Mouse (Mus musculus) erythroblast, adult 5-6 weeks (primary cell): Measurements from ENCODE around the gene Ptprn2. TPM values are rescaled to one million over a fixed set of nuclear protein-coding genes. Genes with fewer than 3 reads are reported as not detected.

Experiments
- ATAC-seq: replicated peaks from 2 replicates; pipeline ENCODE4 v1.8.0; 2016; ENCODE audit warnings: moderate number of reproducible peaks, mild to moderate bottlenecking, moderate TSS enrichment, inconsistent platforms; ENCODE audit not compliant: poor library complexity, low FRiP score, severe bottlenecking
- total RNA-seq, 2 experiments: library from RNA; stranded (forward) in 1 of 2; stranded (reverse) in 1 of 2; fragments of 150-400 nt in 1 of 2; fragments of 200-764, 138-1000 nt in 1 of 2; gene quantifications; 2 replicates each; pipeline versions ENCODE4 v1.2.3 to v1.2.4; 2015 to 2017; ENCODE audit warnings: low replicate concordance in 2 of 2

Gene Ptprn2
- total RNA-seq, 2 experiments from 2014 or later = not detected

DNA sequence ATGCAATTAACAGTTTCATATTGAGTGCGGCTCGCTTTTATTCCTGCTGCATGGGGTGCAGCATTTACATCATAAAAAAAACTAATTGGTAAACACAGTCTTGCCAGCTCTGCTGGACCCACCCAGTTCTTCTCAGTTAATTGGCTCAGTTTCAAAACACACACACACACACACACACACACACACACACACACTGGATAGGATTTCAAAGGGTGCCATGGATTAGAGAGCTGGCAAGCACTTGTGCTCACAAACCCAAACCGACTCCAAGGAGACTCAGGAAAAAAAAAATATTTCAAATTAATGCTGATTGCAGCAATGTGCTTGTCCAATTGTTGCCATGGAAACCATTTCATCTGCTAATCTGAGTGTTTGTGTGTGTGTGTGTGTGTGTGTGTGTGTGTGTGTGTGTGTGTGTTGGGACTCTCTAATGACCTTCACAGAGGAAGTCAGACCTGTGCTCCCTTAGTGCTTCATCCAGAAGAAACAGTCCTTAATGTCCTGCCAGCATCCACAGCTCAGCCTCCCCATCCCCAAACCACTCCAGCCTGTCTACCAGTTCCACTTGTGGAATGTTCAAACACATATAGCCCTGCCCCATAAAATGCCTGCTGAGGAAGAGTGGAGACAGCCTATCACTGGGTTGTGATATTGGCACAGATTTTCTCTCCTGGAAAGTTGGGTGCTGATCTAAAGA lies 452.8 kb downstream of the Ptprn2 start:
- ATAC-seq = no peak

DNA sequence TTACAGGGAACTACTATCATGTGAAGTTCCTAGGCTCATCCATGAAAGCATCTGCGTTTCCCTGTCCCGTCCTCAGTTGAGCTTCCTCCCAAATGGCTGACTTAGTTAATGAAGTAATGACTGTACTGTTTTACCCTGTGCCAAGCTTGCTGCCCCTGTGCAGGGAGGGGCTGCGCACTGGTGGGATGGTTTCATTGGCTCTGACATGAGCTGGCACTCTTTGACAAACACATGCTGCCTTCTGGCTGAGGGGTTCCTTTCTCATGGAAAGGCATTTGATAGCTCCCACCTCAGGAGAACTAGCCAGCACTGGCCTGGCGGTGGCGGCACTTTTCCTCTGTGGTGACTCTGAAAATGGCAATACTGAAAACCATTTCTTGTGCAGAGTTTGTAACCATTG lies 458.4 kb downstream of the Ptprn2 start:
- ATAC-seq = no peak

DNA sequence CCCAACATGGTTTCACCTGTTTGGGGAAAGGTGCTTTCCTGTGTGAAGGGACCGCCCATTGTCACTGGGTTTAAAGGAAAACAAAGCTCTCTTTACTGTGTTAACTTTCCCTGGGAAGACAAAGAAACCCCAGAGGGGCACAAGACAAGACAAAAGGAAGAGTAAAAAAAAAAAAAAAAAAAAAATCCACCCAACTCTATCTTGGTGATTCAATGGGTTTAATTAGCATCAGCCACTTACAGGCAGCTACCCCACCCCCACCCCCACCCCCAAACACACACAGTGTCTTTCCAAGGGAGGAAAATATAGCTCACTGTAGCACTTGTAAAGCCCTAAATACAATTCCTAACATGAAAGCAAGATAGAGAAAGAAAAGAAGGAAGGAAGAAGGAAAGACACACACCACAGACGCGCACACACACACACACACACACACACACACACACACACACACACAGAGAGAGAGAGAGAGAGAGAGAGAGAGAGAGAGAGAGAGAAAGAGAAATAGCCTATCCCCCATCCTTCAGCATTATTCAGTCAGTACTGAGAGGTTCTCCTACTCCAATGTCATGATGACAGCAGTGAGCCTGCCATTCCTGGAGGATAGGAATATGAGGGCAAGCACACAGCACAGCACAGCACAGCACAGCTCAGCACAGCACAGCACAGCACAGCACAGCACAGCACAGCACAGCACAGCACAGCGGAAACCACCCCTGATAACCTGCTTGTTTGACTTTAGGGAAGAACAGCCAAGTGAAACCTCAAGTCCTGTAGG lies 462.8 kb downstream of the Ptprn2 start:
- ATAC-seq = no peak

- no peak for ATAC-seq
Measured at GRCm38 (mm10) chr12:116949726-116950125, 464.2 kb downstream of the Ptprn2 start.

DNA sequence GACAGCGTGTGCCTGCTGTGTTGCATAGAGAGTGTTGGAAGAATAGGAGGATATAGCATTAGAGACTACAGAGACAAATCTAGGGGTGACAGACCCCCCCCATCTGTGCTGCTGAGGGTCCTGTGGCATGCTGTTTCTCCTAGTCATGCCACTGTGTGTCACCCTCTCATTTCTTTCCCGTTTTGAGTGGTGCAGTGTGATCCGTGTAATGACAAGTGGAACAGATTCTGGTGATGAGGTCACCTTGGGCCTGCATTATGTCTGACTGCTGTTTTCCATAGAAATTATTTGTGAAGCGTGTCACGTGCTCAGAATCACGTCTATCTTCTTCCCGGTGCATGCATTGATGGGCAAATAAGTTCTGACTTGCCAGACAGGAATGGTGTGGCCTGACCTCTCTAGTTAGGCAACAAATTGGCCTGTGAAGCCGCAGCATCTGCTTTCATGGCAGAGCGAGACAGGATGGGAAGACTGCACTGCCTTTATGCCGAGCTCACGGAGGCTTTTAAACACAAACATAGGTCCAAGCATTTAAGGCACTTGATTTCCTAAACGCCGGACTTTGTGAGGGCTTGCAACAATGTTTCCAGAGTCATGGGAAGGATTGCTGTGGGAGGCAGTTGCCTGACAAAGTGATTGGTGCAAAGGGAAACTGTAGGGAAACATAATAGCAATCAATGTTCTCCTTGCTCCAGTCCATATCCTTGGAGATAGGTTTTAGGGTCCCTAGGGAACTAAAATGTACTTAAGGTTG lies 467.1 kb downstream of the Ptprn2 start:
- no peak for ATAC-seq

GRCm38 (mm10) chr12:116959164-116959563 lies 473.6 kb downstream of the Ptprn2 start:
- no peak for ATAC-seq

- ATAC-seq = no peak
Measured at GRCm38 (mm10) chr12:116963906-116964305, 478.4 kb downstream of the Ptprn2 start.

DNA sequence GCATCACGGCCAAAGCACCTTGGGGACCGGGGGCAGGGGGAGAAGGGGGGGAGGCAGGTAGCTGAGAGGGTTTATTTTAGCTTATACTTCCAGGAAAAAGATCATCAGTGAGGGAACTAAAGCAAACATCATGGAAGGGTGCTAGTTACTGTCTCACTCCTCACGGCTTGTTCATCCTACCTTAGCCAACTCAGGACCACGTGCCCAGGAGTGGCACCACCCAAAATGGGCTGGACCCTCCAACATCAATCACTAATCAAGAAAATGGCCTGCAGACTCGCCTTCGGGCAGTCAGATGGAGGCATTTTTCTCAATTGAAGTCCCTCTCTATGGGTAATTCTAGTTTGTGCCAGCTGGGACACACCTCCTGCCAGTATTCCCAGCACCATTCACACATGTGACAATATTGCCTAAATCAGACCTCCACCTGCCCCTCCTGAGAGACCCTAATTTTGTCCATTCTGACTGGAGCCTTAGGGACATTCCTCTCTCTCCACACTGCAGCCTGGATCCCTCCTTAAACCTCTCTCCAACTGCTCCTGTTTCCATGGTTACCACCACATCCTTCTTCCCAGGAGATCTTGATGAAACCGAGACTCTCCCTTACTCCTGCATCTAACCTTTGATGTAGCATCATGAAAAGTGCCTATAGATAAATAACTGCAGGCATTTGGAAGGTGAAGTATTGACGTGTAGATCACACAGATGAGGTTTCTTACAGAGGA lies 482.9 kb downstream of the Ptprn2 start:
- no peak for ATAC-seq

- no peak for ATAC-seq
Measured at GRCm38 (mm10) chr12:116975547-116975946, 490.0 kb downstream of the Ptprn2 start.

DNA sequence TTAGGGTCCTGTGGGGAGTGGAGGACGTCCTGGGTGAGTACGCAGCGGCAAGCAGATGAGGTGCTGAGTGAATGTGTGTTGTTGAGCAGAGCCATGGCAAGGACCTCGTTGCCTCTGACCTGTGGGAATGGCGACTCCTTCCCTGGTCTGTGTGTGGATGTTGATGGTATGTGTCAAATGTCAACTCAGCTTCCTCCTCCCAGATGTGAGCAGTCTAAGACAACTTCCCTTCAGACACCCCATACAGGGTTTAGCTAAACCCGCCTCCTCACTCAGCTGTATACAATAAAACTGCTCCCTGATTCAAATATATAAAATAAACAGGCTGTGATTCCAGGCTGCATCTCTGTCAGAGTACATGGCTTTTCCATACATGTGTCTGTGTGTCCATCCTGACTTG lies 491.5 kb downstream of the Ptprn2 start:
- no peak for ATAC-seq

GRCm38 (mm10) chr12:116978201-116978600 lies 492.7 kb downstream of the Ptprn2 start:
- no peak for ATAC-seq

DNA sequence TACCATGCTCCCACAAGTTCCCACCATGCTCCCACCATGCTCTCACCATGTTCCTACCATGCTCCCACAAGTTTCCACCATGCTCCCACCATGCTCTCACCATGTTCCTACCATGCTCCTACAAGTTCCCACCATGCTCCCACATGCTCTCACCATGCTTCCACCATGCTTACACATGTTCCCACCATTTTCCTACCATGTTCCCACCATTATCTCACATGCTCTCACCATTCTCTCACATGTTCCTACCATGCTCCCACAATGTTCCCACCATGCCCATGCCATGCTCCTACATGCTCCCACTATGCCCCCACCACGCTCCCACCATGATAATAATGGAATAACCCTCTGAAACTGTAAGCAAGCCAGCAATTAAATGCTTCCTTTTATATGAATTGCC lies 495.8 kb downstream of the Ptprn2 start:
- no peak for ATAC-seq

- ATAC-seq = no peak
Measured at GRCm38 (mm10) chr12:116989144-116989543, 503.6 kb downstream of the Ptprn2 start.

- ATAC-seq = no peak
Measured at GRCm38 (mm10) chr12:117001546-117002148, 516.1 kb downstream of the Ptprn2 start.

DNA sequence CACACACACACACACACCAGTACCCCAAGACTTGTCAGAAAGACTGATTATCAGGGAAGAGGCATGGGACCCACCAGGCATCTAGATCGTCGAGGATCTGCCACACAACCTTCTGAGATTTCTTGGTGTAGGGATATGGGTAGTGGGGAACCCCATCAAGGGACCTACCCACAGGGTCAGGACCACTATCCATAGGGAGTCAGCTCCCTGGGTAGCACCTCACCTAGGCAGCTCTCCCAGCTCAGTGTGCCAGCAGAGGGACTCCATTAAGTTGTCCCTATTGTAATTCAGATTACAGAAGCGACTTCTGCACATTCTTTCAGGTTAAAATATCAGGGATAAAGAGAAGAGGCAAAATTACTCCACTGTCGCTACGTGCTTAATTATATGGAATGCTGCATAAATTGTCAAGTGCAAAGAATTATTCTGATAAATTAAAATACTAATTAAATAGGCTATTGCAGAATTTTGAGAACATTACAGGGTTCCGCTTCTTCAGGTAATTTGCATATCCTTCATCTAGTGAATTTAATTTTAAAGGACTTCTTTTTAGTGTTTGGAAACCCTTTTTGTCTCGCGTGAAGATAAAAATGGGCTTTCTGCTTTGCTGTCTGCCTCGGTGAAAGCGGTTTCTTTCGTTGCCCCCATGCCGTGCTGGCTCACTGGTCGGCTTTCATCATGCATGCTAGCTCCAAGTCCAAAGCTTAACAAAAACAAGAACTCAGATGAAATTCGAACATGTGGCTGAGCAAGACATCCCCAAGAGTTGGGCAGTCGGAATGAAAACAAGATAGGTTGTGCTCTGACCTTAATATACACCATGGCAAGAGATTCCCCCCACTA lies 531.5 kb downstream of the Ptprn2 start:
- ATAC-seq = no peak

DNA sequence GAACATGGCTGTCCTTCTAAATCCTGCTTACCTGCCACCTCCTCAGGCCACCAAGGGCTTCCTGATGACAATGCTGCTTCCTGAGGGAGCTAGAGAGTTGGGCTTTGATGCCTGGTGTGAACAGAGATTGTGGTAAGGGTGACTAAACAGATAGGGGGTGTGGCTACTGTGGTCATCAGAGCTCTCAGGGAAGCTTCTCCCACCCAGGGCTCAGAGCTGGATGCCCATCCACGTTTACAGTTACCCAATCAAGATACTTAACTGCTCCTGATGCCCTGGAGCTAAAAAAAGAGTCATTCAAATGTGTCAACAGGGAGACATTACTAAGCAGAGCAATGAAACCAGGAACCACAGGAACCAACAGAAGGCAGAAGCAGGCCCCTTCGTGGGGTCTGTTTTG lies 532.4 kb downstream of the Ptprn2 start:
- no peak for ATAC-seq

- no peak for ATAC-seq
Measured at GRCm38 (mm10) chr12:117023235-117023634, 537.7 kb downstream of the Ptprn2 start.

DNA sequence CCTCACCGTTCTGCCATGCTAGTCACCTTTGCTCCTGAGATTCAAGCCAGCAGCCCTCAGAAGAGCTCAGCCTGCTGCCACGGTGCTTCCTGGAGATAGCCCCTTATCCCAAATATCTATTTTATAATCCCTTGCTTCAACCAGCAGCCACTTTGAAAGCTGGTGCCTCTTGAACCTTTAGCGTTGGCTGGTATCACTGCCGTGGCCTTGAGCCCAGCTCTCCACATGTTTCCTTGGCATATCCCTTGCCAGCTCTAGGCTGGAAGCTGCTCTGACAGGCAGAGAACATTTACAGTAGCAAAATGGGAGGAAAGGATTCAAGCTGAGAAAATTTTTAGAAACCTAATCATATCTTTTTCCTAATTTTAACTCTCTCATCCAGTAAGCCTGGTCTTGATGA lies 539.4 kb downstream of the Ptprn2 start:
- ATAC-seq = no peak

GRCm38 (mm10) chr12:117025676-117026075 lies 540.2 kb downstream of the Ptprn2 start:
- ATAC-seq = no peak
